Mouse (Mus musculus): ENCODE data around the gene Nfib. TPM values are rescaled to one million over a fixed set of nuclear protein-coding genes. Genes with fewer than 3 reads are reported as not detected.

The Nfib gene
- polyA plus RNA-seq, 1 experiment from 2014 or later, result 31.8 TPM

GRCm38 (mm10) chr4:82512743-82513425, 192.7 kb downstream of the Nfib start:
- peak overlapping the region; percentile 35 for H3K4me3 ChIP-seq (ENCODE audit: low read depth, low read length)
- H3K4me1 ChIP-seq (ENCODE audit: control insufficient read depth, insufficient read depth, low read length), result peaks cover 34% of the 10 kb centered on the region
- H3K9ac ChIP-seq (ENCODE audit: low read length), result peak overlapping the region; percentile 84
- H3K27ac ChIP-seq (replicated peaks; ENCODE audit: low read depth, low read length), result peak overlapping the region; percentile 81; the same call in 1 of the 2 replicates
- H3K9me3 ChIP-seq (ENCODE audit: control insufficient read depth, low read length), result no peaks in the 10 kb centered on the region
- H3K27me3 ChIP-seq (ENCODE audit: control insufficient read depth, insufficient read depth, low read length), result no peaks in the 10 kb centered on the region
- no peaks in the 10 kb centered on the region for H3K36me3 ChIP-seq (ENCODE audit: control insufficient read depth, insufficient read depth, low read length)
- ATAC-seq (ENCODE audit: insufficient number of reproducible peaks, low FRiP score, low TSS enrichment, low read depth), result peak; percentile 95
- peak overlapping the region; percentile 88 for H3K4me2 ChIP-seq (ENCODE audit: low read depth, severe bottlenecking)
- DNase-seq (ENCODE audit: low spot score), result peak; percentile 96
- WGBS, result under 1% methylated on average over 46 of the region's 63 CpGs

- H3K4me2 ChIP-seq (ENCODE audit: low read depth, severe bottlenecking), result peak overlapping the region; percentile 88
- ATAC-seq (ENCODE audit: insufficient number of reproducible peaks, low FRiP score, low TSS enrichment, low read depth) (no peak), DNase-seq (ENCODE audit: low spot score) (peak; percentile 55)
- H3K9me3 ChIP-seq (ENCODE audit: control insufficient read depth, low read length), result no peaks in the 10 kb centered on the region
- H3K4me1 ChIP-seq (ENCODE audit: control insufficient read depth, insufficient read depth, low read length), result peaks cover 40% of the 10 kb centered on the region
- H3K27ac ChIP-seq (replicated peaks; ENCODE audit: low read depth, low read length), result peak overlapping the region; percentile 81; the same call in 1 of the 2 replicates
- peak overlapping the region; percentile 35 for H3K4me3 ChIP-seq (ENCODE audit: low read depth, low read length)
- no peaks in the 10 kb centered on the region for H3K27me3 ChIP-seq (ENCODE audit: control insufficient read depth, insufficient read depth, low read length)
- H3K9ac ChIP-seq (ENCODE audit: low read length), result peak overlapping the region; percentile 84
- under 1% methylated on average over 13 of the region's 13 CpGs for WGBS
- H3K36me3 ChIP-seq (ENCODE audit: control insufficient read depth, insufficient read depth, low read length), result no peaks in the 10 kb centered on the region
Observed at GRCm38 (mm10) chr4:82512335-82512734, 193.2 kb downstream of the Nfib start.

- H3K9ac ChIP-seq (ENCODE audit: low read length), result peak overlapping the region; percentile 39
- WGBS, result under 1% methylated on average over 8 of the region's 8 CpGs
- H3K4me3 ChIP-seq (ENCODE audit: low read depth, low read length), result no peak overlapping the region
- H3K27me3 ChIP-seq (ENCODE audit: control insufficient read depth, insufficient read depth, low read length), result no peaks in the 10 kb centered on the region
- H3K9me3 ChIP-seq (ENCODE audit: control insufficient read depth, low read length), result no peaks in the 10 kb centered on the region
- H3K36me3 ChIP-seq (ENCODE audit: control insufficient read depth, insufficient read depth, low read length), result no peaks in the 10 kb centered on the region
- no peak for DNase-seq (ENCODE audit: low spot score)
- peaks cover 40% of the 10 kb centered on the region for H3K4me1 ChIP-seq (ENCODE audit: control insufficient read depth, insufficient read depth, low read length)
- H3K27ac ChIP-seq (replicated peaks; ENCODE audit: low read depth, low read length), result no peak overlapping the region; the same call in 1 of the 2 replicates
- ATAC-seq (ENCODE audit: insufficient number of reproducible peaks, low FRiP score, low TSS enrichment, low read depth), result no peak
- H3K4me2 ChIP-seq (ENCODE audit: low read depth, severe bottlenecking), result peak overlapping the region; percentile 88
Observed at GRCm38 (mm10) chr4:82511524-82511923, 194.0 kb downstream of the Nfib start.

GRCm38 (mm10) chr4:82511001-82511513, 194.5 kb downstream of the Nfib start:
- Histone ChIP-seq H3K36me3 (ENCODE audit: control insufficient read depth, insufficient read depth, low read length) (no peaks in the 10 kb centered on the region), H3K9me3 (ENCODE audit: control insufficient read depth, low read length) (no peaks in the 10 kb centered on the region), H3K4me3 (ENCODE audit: low read depth, low read length) (no peak overlapping the region), H3K27me3 (ENCODE audit: control insufficient read depth, insufficient read depth, low read length) (no peaks in the 10 kb centered on the region), H3K9ac (ENCODE audit: low read length) (no peak overlapping the region), H3K4me1 (ENCODE audit: control insufficient read depth, insufficient read depth, low read length) (peaks cover 40% of the 10 kb centered on the region), H3K27ac (replicated peaks; ENCODE audit: low read depth, low read length) (no peak overlapping the region; the same call in 1 of the 2 replicates), H3K4me2 (ENCODE audit: low read depth, severe bottlenecking) (peak overlapping the region; percentile 88)
- WGBS, result 2% methylated on average over 16 of the region's 16 CpGs
- DNase-seq (ENCODE audit: low spot score), result peak; percentile 64
- ATAC-seq (ENCODE audit: insufficient number of reproducible peaks, low FRiP score, low TSS enrichment, low read depth), result no peak

GRCm38 (mm10) chr4:82509771-82510170, 195.8 kb downstream of the Nfib start:
- H3K4me3 ChIP-seq (ENCODE audit: low read depth, low read length), result no peak overlapping the region
- peak; percentile 21 for DNase-seq (ENCODE audit: low spot score)
- no peak overlapping the region for H3K4me2 ChIP-seq (ENCODE audit: low read depth, severe bottlenecking)
- H3K36me3 ChIP-seq (ENCODE audit: control insufficient read depth, insufficient read depth, low read length), result no peaks in the 10 kb centered on the region
- H3K9me3 ChIP-seq (ENCODE audit: control insufficient read depth, low read length), result no peaks in the 10 kb centered on the region
- ATAC-seq (ENCODE audit: insufficient number of reproducible peaks, low FRiP score, low TSS enrichment, low read depth), result no peak
- peaks cover 40% of the 10 kb centered on the region for H3K4me1 ChIP-seq (ENCODE audit: control insufficient read depth, insufficient read depth, low read length)
- no peak overlapping the region; the same call in 1 of the 2 replicates for H3K9ac ChIP-seq (ENCODE audit: low read length)
- H3K27ac ChIP-seq (replicated peaks; ENCODE audit: low read depth, low read length), result peak overlapping the region; percentile 10; the same call in 1 of the 2 replicates
- no peaks in the 10 kb centered on the region for H3K27me3 ChIP-seq (ENCODE audit: control insufficient read depth, insufficient read depth, low read length)
- 20% methylated on average over 4 of the region's 4 CpGs for WGBS

- peak overlapping the region; percentile 10; the same call in 1 of the 2 replicates for H3K27ac ChIP-seq (replicated peaks; ENCODE audit: low read depth, low read length)
Observed at GRCm38 (mm10) chr4:82509166-82509767, 196.3 kb downstream of the Nfib start.

GRCm38 (mm10) chr4:82508281-82508687, 197.3 kb downstream of the Nfib start:
- H3K27me3 ChIP-seq (ENCODE audit: control insufficient read depth, insufficient read depth, low read length), result no peaks in the 10 kb centered on the region
- no peaks in the 10 kb centered on the region for H3K9me3 ChIP-seq (ENCODE audit: control insufficient read depth, low read length)
- WGBS, result 9% methylated on average over 7 of the region's 7 CpGs
- peaks cover 40% of the 10 kb centered on the region for H3K4me1 ChIP-seq (ENCODE audit: control insufficient read depth, insufficient read depth, low read length)
- DNase-seq (ENCODE audit: low spot score) (peak; percentile 29), ATAC-seq (ENCODE audit: insufficient number of reproducible peaks, low FRiP score, low TSS enrichment, low read depth) (no peak)
- H3K9ac ChIP-seq (ENCODE audit: low read length), result peak overlapping the region; percentile 13
- peak overlapping the region; percentile 10; the same call in 1 of the 2 replicates for H3K27ac ChIP-seq (replicated peaks; ENCODE audit: low read depth, low read length)
- no peaks in the 10 kb centered on the region for H3K36me3 ChIP-seq (ENCODE audit: control insufficient read depth, insufficient read depth, low read length)
- H3K4me3 ChIP-seq (ENCODE audit: low read depth, low read length), result no peak overlapping the region
- peak overlapping the region; percentile 92 for H3K4me2 ChIP-seq (ENCODE audit: low read depth, severe bottlenecking)

More at GRCm38 (mm10) chr4:82509166-82509767, 196.3 kb downstream of the Nfib start:
- Histone ChIP-seq H3K36me3 (ENCODE audit: control insufficient read depth, insufficient read depth, low read length) (no peaks in the 10 kb centered on the region), H3K27me3 (ENCODE audit: control insufficient read depth, insufficient read depth, low read length) (no peaks in the 10 kb centered on the region), H3K4me1 (ENCODE audit: control insufficient read depth, insufficient read depth, low read length) (peaks cover 40% of the 10 kb centered on the region), H3K9me3 (ENCODE audit: control insufficient read depth, low read length) (no peaks in the 10 kb centered on the region), H3K4me3 (ENCODE audit: low read depth, low read length) (no peak overlapping the region), H3K4me2 (ENCODE audit: low read depth, severe bottlenecking) (no peak overlapping the region; the same call in 1 of the 2 replicates), H3K9ac (ENCODE audit: low read length) (no peak overlapping the region)
- ATAC-seq (ENCODE audit: insufficient number of reproducible peaks, low FRiP score, low TSS enrichment, low read depth) (no peak), DNase-seq (ENCODE audit: low spot score) (peak; percentile 22)
- WGBS, result 23% methylated on average over 2 of the region's 2 CpGs

GRCm38 (mm10) chr4:82507541-82508280, 197.8 kb downstream of the Nfib start:
- H3K27ac ChIP-seq (replicated peaks; ENCODE audit: low read depth, low read length), result peak overlapping the region; percentile 99; the same call in 1 of the 2 replicates
- peak; percentile 40 for DNase-seq (ENCODE audit: low spot score)
- peak overlapping the region; percentile 97 for H3K9ac ChIP-seq (ENCODE audit: low read length)
- 6% methylated on average over 15 of the region's 15 CpGs for WGBS
- H3K4me3 ChIP-seq (ENCODE audit: low read depth, low read length), result peak overlapping the region; percentile 86
- no peaks in the 10 kb centered on the region for H3K9me3 ChIP-seq (ENCODE audit: control insufficient read depth, low read length)
- peak overlapping the region; percentile 92 for H3K4me2 ChIP-seq (ENCODE audit: low read depth, severe bottlenecking)
- no peak for ATAC-seq (ENCODE audit: insufficient number of reproducible peaks, low FRiP score, low TSS enrichment, low read depth)
- no peaks in the 10 kb centered on the region for H3K36me3 ChIP-seq (ENCODE audit: control insufficient read depth, insufficient read depth, low read length)
- H3K27me3 ChIP-seq (ENCODE audit: control insufficient read depth, insufficient read depth, low read length), result no peaks in the 10 kb centered on the region
- H3K4me1 ChIP-seq (ENCODE audit: control insufficient read depth, insufficient read depth, low read length), result peaks cover 42% of the 10 kb centered on the region

All from limb, embryonic 11.5 days (tissue).